Mouse (Mus musculus) fibroblast of lung, adult 2 months (primary cell): ENCODE results near the gene Dchs1.
"Not testable (repeated sequence)": the region's sequence is repeated elsewhere in the genome, so short reads cannot be mapped to it uniquely, and the experiment has no call there.

ENCODE experiments used
- DNase-seq: peaks from one replicate; pipeline ENCODE4 v3.0.0-alpha.2; 2011; ENCODE audit warnings: low read depth

Dchs1 gene

GRCm38 (mm10) chr7:105742539-105743215 is 44.8 kb downstream of the Dchs1 start:
- not testable (repeated sequence) for DNase-seq

DNA sequence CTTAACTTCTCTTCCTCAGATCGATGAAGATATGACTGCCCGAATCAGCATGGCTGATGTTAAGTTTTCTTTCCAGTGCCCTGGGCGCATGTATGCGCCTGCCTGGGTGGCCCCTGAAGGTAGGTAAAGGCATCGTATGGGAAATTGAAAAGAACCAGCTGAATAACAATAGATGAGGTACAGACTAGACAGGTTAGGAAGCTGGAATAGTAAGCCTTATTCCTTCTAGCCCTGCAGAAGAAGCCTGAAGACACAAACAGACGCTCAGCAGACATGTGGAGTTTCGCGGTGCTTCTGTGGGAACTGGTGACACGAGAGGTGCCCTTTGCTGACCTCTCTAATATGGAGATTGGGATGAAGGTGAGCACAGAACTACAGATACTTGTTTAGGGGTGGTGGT is 45.5 kb downstream of the Dchs1 start:
- DNase-seq, result no peak

GRCm38 (mm10) chr7:105740851-105741250 is 46.6 kb downstream of the Dchs1 start:
- no peak for DNase-seq

GRCm38 (mm10) chr7:105740089-105740795 is 47.2 kb downstream of the Dchs1 start:
- DNase-seq, result no peak

DNA sequence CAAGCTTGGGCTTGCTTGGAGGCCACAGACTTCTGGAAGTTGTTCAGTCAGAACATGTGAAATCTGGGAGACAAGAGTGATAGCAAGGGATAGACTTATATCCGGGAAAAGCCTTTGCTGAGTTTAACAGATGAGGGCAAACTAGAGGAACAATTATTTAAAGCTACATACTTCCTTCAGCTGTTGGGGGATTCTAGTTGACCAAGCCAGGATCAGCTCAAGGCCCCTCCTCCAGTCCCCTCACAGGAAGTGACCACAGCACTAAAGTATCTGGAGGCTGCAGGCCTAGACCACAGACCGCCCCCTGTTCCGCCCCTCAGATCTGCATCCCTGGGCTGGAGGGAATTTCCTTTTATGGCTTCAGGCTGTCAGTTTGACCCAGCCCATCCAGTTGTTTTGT is 48.5 kb downstream of the Dchs1 start:
- no peak for DNase-seq

GRCm38 (mm10) chr7:105738286-105738685 is 49.2 kb downstream of the Dchs1 start:
- DNase-seq, result no peak

- no peak for DNase-seq
Observed at GRCm38 (mm10) chr7:105737648-105738047, 49.8 kb downstream of the Dchs1 start.

DNA sequence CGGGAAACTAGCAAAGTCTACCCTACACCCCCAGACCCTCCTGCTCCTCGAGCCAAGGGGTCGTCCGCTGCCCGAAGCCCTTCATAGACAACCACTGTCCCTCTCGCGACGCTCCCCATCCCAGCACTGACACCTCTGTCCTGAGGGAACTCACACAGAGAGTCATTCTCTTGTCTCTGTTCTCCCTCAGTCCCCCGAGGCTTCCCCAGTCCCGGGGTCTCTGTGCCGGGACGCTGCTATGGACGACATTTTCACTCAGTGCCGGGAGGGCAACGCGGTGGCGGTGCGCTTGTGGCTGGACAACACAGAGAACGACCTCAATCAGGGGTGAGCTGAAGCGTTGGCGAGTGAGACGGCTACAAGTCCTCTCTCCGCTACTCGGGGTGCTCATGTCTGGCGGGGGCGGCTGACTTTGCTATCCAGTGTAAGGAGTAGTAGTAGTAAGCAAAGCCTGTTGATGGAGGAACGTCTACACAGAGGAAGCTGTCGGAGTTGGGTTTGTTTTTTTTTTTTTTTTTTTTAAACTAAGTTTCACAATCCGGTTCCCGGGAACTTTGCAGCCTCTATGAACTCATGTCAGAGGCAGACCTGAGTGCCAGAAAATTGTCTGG is 50.4 kb downstream of the Dchs1 start, which contains the start of gene Rrp8:
Rrp8 (minus strand) TSS at position 475 of the 611 bp plus-strand sequence.
- no peak for DNase-seq

DNA sequence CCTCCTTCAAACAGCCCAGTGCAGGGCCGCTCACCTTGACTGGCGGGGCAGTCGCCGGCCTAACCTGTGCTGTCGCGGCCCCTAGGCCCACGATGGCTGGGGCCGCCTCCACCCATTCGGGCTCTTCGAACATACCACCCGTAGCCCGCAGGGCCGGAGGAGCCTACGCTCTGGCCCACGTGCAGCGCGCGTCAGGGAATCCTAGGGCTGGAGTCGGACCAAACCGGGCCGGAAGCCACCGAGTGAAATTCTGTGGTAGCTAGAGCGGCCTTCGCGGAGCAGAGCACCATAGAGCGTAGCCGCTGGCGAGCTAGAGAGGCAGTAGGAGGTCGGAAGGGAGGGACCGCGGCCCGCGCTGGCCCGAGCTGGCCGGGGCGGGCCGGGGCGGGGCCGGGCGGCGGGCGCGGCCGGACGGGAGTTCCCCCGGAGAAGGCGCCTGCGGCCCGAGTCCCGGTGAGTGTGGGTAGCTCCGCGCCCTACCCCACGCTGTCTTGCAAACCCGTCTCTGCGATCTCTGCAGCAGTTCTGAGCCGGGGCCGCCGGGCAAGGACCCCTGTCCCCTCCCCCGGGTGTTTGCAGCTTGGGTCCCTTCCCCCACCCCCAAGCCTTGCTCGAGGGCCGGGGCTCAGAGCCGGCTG is 51.1 kb downstream of the Dchs1 start, which contains the start of gene Ilk:
Ilk (plus strand) TSS at position 329 of the 638 bp plus-strand sequence.
- peak; percentile 70 for DNase-seq

DNA sequence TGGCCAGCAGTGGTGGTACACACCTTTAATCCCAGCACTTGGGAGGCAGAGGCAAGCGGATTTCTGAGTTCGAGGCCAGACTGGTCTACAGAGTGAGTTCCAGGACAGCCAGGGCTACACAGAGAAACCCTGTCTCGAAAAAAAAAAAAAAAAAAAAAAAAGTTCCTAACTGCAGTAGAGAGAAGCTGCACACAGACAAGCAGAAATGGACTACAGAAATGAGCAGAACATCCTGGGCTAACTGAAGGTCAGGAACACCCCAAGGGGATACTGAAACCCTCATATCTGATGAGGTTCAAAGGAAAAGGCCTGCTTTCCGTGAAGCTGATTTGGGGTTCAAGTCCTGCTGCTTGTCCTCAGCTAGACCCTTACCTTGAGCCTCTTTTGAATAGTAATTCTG is 52.0 kb downstream of the Dchs1 start:
- not testable (repeated sequence) for DNase-seq

DNA sequence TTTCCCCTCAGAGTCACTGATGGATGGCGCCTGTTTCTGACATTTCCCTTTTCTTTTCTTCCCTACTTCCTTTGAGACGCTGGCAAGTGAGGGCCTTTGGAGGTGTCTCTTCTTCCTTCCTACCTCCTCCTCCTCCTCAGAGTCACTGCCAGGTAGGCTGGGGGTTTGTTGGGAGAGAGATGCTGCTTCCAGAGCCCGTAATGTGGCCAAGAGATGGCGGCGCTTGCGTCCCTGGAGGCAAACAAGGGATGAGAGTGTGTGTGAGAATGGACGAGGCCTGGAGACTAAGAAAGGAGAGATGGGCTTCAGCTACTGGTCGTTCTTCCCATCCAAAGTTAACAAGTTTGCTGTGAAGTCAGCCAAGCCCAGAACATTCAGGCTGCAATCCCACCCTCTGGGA is 52.6 kb downstream of the Dchs1 start:
- no peak for DNase-seq

GRCm38 (mm10) chr7:105733836-105734235 is 53.6 kb downstream of the Dchs1 start:
- DNase-seq, result no peak

- DNase-seq, result no peak
Observed at GRCm38 (mm10) chr7:105728701-105729428, 58.6 kb downstream of the Dchs1 start.

DNA sequence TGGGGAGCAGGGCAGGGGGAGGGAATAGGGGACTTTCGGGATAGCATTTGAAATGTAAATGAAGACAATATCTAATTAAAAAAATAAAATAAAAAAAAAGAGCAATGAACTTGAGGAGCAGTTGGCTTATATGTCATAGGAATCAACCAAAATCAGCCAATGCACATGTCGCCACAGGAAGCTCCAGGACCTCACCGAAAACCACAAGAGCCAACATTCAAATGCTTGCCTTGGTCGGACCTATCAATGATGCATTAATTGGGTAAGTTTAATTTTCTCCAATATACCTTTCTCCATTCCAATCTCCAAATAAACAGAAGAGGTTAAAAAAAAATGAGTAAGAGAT is 60.5 kb downstream of the Dchs1 start:
- DNase-seq, result no peak

GRCm38 (mm10) chr7:105726144-105726979 is 61.1 kb downstream of the Dchs1 start:
- no peak for DNase-seq

GRCm38 (mm10) chr7:105721916-105722315 is 65.5 kb downstream of the Dchs1 start:
- no peak for DNase-seq

- no peak for DNase-seq
Observed at GRCm38 (mm10) chr7:105715366-105715765, 72.1 kb downstream of the Dchs1 start.

DNA sequence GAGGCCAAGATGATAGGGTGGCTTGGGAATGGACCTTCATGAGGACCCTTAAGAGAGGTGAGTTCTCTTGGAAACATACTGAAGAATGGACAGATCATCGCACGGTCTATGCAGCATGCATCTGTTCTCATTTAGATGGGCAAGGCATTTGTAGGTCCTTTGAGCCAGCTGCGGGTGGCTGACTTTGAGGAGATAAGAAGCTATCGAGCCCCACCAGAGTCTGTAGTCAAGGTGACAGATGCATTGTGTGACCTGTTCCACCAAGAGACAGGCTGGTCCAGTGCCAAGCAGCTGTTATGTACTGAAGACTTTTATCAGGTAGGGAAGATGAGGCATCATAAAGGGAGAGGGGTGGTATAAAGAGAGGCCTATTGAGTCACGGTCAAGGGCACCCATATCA is 78.7 kb downstream of the Dchs1 start:
- DNase-seq, result no peak

DNA sequence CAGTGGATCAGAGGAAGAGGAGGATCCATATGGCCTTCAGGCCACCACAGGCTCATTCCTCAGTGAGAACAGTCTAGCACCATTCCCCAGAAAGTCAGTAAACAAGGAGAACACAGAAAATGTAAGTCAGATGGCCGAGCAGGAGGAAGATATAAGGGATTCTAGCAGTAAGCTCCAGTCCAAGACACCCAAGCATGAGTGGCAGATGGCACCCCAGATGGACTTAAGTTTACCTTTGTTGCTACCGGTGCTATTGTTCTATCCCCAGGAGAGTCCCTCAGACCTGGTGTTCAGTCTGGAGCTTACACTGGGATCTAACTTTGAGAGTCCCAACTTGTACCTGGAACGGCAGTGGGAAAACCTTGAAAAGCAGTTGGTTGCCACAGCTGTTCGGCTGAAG is 83.6 kb downstream of the Dchs1 start:
- DNase-seq, result no peak

- DNase-seq, result no peak
Observed at GRCm38 (mm10) chr7:105703184-105703583, 84.3 kb downstream of the Dchs1 start.
